Mouse (Mus musculus): ENCODE results near the gene Ubox5.
"Not testable (repeated sequence)": the region's sequence is repeated elsewhere in the genome, so short reads cannot be mapped to it uniquely, and the experiment has no call there.

Ubox5 gene

DNA sequence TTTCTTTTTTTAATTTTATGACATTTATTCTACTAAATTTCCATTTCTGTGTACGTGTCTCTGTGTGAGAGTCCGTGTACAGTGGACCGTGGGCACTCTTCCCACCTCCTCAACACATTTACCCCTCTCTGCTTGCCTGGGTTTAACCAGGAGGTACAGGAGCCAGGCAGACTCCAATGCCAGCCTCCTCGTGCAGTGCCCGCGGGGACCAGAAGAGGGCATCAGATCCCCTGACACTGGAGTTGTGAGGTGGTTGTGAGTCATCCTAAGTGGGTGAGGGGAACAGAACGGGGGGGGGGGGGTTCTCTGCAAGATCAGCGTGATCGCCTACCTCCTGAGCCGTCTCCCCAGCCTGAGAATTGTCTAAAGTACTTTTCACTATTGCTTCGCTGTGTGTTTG lies 51.7 kb downstream of the Ubox5 start:
- DNase-seq (ENCODE audit: inconsistent age in 2 of 2, low spot score in 1 of 2), result peak; percentile 70 to 92

DNA sequence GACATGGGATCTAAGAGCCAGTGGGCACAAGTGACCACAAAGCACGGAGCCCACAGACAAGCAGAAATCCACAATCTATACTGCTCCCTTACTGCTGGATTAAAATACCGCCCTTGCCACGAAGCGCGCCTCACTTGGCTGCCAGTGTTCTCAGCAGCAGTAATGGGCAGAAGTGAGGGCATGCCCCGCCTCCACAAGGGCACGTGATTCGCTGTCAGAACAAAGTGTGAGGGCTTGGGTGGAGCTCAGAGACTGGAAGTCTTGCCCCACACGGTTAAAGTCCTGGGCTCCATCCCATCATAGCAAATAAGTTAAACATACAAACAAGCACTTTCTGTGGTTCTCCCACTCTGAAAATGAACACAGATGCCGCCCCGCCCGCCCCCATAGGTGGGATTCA lies 52.2 kb downstream of the Ubox5 start:
- peak; percentile 47 to 76 for DNase-seq (ENCODE audit: inconsistent age in 2 of 2, low spot score in 1 of 2)

DNA sequence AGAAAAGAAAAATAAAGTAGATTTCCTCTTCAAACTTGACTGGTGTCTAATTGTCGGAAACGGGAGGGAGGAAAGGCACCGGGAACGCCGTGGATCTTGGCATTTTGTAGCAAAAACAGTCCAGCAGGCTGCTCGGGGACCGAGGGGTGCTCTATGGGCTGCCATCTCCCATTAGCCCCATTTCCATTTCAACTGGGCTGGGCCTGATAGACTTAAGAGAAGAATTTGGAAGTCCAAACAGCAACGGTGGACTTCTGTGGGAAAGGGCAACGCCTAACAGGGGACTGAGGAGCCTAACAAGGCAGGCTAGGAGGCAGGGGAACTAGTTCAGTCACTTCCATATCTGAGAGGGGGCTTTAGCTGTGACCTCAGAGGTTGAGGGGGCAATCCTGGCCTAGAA lies 52.8 kb downstream of the Ubox5 start:
- no peak for DNase-seq (ENCODE audit: inconsistent age in 2 of 2, low spot score in 1 of 2)

DNA sequence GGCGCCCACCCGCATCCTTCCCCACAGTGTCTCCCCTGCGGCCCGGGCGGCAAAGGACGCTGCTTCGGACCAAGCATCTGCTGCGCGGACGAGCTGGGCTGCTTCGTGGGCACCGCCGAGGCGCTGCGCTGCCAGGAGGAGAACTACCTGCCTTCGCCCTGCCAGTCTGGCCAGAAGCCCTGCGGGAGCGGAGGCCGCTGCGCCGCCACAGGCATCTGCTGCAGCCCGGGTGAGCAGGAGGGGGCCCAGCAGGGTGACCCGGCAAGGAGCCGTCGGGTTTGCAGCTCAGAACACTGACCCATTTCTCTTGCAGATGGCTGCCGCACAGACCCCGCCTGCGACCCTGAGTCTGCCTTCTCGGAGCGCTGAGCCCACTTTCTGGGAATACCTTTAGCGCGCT lies 53.3 kb downstream of the Ubox5 start:
- not testable (repeated sequence) for DNase-seq (ENCODE audit: inconsistent age in 2 of 2, low spot score in 1 of 2)

DNA sequence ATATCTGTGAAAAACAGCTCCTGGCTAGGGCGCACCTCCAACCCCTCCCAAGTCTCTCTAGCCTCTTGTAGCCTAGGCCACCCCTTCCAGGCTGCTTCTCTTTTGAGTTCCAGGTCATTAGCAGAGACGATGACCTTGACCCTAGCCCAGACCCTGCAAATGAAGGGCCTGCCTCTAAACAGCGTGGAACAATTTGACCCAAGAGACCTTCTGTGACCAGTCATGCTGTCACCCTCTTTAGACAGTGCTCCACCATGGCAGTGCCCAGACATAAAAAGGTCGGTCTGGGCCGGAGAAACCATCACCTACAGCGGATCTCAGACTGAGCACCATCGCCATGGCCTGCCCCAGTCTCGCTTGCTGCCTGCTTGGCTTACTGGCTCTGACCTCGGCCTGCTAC lies 54.0 kb downstream of the Ubox5 start, which contains the start of gene Oxt:
Gene Oxt, plus strand, starts transcription at position 301 of the 400 bp plus-strand sequence.
- no peak for DNase-seq (ENCODE audit: inconsistent age in 2 of 2, low spot score in 1 of 2)

GRCm38 (mm10) chr2:130574960-130575359 lies 54.9 kb downstream of the Ubox5 start:
- DNase-seq (ENCODE audit: inconsistent age in 2 of 2, low spot score in 1 of 2), result no peak

DNA sequence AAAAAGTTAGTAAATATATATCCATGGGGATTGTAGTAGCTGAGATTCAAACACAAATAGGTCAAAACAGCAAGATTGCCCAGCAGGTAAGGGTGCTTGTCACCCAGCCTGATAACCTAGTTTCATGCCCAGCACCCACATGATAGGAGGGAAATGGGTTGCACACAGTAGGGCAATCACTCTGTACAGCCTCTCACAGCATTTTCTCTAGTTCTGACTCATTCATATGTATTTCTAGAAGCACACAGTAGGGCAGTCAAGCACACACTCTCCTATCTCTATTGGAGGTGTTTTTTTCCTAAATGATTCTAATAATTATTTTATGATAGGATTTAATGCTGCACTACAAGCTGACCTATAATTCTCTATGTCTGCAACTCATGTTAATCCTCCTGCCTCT lies 59.9 kb downstream of the Ubox5 start:
- DNase-seq (ENCODE audit: inconsistent age in 2 of 2, low spot score in 1 of 2), result no peak

GRCm38 (mm10) chr2:130568921-130569320 lies 60.9 kb downstream of the Ubox5 start:
- DNase-seq (ENCODE audit: inconsistent age in 2 of 2, low spot score in 1 of 2), result no peak

- DNase-seq (ENCODE audit: inconsistent age in 2 of 2, low spot score in 1 of 2), result no peak
Observed at GRCm38 (mm10) chr2:130564983-130565382, 64.9 kb downstream of the Ubox5 start.

DNA sequence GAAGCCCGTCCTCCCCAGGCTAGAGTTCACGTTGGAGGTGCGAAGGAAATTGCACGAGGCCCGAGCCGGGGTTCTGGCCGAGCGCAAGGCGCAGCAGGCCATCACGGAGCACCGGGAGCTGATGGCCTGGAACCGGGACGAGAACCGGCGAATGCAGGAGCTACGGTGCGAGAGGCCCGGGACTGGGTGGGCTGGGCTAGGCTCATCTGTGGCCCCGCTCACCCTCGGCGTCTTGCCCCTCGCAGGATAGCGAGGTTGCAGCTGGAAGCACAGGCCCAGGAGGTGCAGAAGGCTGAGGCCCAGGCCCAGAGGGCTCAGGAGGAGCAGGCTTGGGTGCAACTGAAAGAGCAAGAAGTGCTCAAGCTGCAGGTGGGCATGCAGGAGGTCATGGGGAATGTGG lies 65.8 kb downstream of the Ubox5 start:
- no peak for DNase-seq (ENCODE audit: inconsistent age in 2 of 2, low spot score in 1 of 2)

DNA sequence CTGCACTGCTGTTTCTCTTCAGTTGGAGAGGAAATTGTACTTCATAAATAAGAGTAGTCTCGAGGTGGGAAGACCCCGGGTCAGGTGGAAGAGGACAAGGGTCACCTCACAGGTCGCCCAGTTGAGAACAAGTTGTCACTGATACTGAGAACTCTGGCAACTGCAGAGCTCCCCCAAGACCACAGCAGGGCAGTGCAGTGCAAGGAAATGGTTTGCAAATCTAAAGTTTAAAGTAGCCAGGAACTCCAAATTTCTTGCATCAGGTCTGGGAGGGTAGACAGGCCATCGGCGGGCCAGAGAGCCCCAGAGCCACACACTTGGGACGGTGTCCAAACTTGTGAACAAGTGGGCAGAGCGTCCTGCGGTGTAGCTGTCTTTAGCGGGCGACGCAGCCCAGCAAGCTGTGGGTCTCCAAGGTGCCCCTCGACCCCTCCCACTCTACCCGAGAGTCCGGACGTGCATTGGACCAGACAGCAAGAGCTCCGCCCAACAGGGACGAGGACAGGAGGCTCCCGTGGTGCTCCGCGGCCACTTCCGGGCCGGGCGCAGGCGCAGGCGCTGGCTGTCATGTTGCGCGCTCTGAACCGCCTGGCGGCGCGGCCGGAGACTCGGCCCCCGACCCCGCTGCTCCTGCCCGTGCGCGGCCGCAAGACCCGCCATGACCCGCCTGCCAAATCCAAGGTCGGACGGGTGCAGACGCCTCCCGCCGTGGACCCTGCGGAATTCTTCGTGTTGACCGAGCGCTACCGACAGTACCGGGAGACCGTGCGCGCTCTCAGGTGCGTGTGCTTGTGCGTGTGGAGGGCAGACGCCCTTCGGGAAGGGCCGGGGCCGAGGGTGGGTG lies 66.4 kb downstream of the Ubox5 start, which contains the start of gene Mrps26:
Gene Mrps26, plus strand, starts transcription at position 531 of the 844 bp plus-strand sequence.
- peak; percentile 95 to 97 for DNase-seq (ENCODE audit: inconsistent age in 2 of 2, low spot score in 1 of 2)

DNA sequence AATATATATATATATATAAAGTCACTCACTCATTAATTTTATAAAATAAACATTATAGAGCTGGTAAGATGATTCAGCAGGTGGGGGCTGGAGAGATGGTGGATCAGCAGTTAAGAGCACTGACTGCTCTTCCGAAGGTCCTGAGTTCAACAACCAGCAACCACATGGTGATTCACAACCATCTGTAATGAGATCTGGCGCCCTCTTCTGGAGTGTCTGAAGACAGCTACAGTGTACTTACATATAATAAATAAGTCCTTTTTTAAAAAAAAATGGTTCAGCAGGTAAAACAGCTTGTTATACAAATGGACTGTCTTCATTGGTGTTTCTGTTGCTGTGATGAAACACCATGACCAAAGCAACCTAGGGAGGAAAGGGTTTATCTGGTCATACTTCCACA lies 71.8 kb downstream of the Ubox5 start:
- DNase-seq (ENCODE audit: inconsistent age in 2 of 2, low spot score in 1 of 2), result no peak

- DNase-seq (ENCODE audit: inconsistent age in 2 of 2, low spot score in 1 of 2), result no peak
Observed at GRCm38 (mm10) chr2:130557462-130557861, 72.4 kb downstream of the Ubox5 start.

DNA sequence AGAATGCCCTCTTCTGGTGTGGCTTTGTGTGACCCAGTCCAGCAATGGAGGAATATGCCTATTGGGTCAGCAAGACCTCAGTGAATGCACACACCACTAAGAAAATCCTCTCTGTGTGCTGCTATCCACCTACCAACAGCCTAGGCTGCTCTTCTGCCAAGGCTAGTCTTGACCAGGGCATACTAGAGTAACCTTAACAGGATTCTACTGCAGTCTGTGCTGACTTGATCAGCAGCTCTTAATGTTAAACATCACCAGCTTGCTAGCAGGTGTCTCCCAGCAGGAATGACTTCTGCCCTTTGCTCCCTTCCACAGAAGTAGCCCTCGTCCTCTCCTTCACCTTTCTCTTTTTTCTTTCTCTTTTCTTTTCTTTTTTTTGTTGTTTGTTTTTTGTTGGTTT lies 73.5 kb downstream of the Ubox5 start:
- DNase-seq (ENCODE audit: inconsistent age in 2 of 2, low spot score in 1 of 2), result no peak

- no peak for DNase-seq (ENCODE audit: inconsistent age in 2 of 2, low spot score in 1 of 2)
Observed at GRCm38 (mm10) chr2:130554841-130555240, 75.0 kb downstream of the Ubox5 start.

DNA sequence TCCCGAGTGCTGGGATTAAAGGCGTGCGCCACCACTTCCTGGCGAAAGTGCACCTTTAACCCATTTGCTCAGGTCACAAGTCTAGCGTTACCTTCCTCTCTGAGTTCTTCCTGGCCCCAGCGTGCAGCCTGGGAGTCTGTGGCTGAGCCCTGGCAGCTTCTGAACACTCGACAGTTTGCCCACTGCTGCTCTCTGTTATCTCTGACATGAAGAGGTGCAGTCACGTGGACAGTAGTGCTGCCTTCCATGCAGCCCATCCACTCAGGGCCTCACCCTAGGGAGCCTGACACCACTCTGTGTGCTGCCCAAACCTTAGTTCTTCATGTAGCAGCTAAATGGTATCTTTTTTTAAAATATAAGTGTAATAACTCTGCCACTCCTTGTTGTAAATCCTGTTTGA lies 82.9 kb downstream of the Ubox5 start:
- no peak for DNase-seq (ENCODE audit: inconsistent age in 2 of 2, low spot score in 1 of 2)

GRCm38 (mm10) chr2:130540266-130540665 lies 89.6 kb downstream of the Ubox5 start:
- DNase-seq (ENCODE audit: inconsistent age in 2 of 2, low spot score in 1 of 2), result no peak
